Mouse (Mus musculus) embryonic facial prominence, embryonic 12.5 days (tissue): ENCODE measurements at regions not wholly inside any gene's neighbourhood (a gene's known extent, or its start where the extent isn't known, plus 50 kb on each side); places are given as distances from the start of the nearest gene placed in this dataset.

Experiments
- ATAC-seq: fragments of 200-750 bp; cut with Nextera tagmentation; 2 replicates; pipeline ENCODE4 v1.8.0; 2017; ENCODE audit not compliant: insufficient number of reproducible peaks, insufficient read depth, low FRiP score, low TSS enrichment
- H3K27ac ChIP-seq: fragments of 300-500 bp; sonication (generic); 2 replicates; pipeline ENCODE4 v1.5.1; 2016; ENCODE audit warnings: mild to moderate bottlenecking
- H3K27me3 ChIP-seq: fragments of 300-500 bp; sonication (generic); 2 replicates; pipeline ENCODE4 v1.6.1; 2016; ENCODE audit warnings: mild to moderate bottlenecking, moderate library complexity
- H3K36me3 ChIP-seq: fragments of 300-500 bp; sonication (generic); 2 replicates; pipeline ENCODE4 v1.6.1; 2016; ENCODE audit warnings: mild to moderate bottlenecking
- H3K4me1 ChIP-seq: fragments of 300-500 bp; sonication (generic); 2 replicates; pipeline ENCODE4 v1.6.1; 2016
- H3K4me2 ChIP-seq: fragments of 300-500 bp; sonication (generic); replicated peaks from 2 replicates; pipeline ENCODE4 v1.6.1; 2016; ENCODE audit warnings: mild to moderate bottlenecking, moderate library complexity
- H3K4me3 ChIP-seq: fragments of 300-500 bp; sonication (generic); 2 replicates; pipeline ENCODE4 v1.5.1; 2016; ENCODE audit warnings: mild to moderate bottlenecking
- H3K9ac ChIP-seq: fragments of 300-500 bp; sonication (generic); 2 replicates; pipeline ENCODE4 v1.6.1; 2016; ENCODE audit warnings: mild to moderate bottlenecking, moderate library complexity
- H3K9me3 ChIP-seq: fragments of 300-500 bp; sonication (generic); 2 replicates; pipeline ENCODE4 v1.6.1; 2016; ENCODE audit warnings: mild to moderate bottlenecking, moderate library complexity
- WGBS: fragments of 180-500 bp; shearing (Covaris S2); methylation state at CpG from one replicate; pipeline ENCODE4 v1.1.7; 2016; 5-methylcytosine and 5-hydroxymethylcytosine counted together

DNA sequence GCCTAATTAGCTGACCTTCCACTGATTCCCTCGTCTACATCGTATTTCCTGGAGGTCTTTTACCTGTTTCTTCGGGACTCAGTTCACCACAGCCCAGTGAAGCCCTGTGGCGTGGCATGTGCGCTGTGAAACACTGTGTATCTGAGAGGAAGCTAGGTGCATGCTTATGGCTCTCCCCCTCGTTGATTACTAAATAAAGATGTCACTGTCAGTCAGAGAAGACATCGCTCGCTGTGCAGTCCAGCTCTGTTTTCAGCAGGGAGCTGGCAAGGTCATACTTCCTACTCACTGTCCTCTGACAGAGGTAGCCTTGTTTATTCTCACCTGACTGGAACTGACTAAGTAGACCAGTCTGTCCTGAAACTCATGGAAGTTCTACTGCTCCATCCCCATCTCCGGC, 68.7 kb upstream of the Adrb1 start:
- Histone ChIP-seq H3K4me3 (no peak overlapping the region), H3K36me3 (no peaks in the 10 kb centered on the region), H3K9me3 (no peaks in the 10 kb centered on the region), H3K4me1 (peaks cover 17% of the 10 kb centered on the region), H3K4me2 (peak overlapping the region; percentile 36; the same call in 1 of the 2 replicates), H3K27ac (no peak overlapping the region), H3K27me3 (no peaks in the 10 kb centered on the region), H3K9ac (no peak overlapping the region)
- 68% methylated on average over 9 of the region's 9 CpGs for WGBS
- no peak for ATAC-seq

DNA sequence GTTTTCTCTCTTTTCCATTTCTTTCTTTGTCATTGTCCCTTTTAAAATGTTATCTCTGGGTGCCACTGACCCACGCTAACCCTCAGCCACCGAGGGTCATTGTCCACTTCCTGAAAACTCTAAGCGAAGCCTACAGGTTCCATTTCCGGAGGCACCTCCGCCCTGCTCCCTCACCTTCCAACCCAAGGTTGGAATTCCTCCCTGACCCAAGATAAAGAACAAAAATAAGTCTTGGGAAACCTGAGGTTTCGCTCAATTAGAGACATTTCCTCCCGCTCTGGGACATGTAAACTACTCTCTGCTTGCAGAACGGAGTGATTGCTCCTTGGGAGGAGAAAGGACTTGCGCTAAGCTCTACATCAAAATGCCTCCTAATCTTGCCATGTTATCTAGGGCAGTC, 66.7 kb upstream of the Adrb1 start:
- ATAC-seq = no peak
- no peaks in the 10 kb centered on the region for H3K27me3 ChIP-seq
- H3K4me3 ChIP-seq = no peak overlapping the region
- H3K4me2 ChIP-seq = no peak overlapping the region
- H3K4me1 ChIP-seq = peaks cover 17% of the 10 kb centered on the region
- no peak overlapping the region for H3K9ac ChIP-seq
- 73% methylated on average over 9 of the region's 9 CpGs for WGBS
- no peaks in the 10 kb centered on the region for H3K36me3 ChIP-seq
- no peak overlapping the region for H3K27ac ChIP-seq
- H3K9me3 ChIP-seq = no peaks in the 10 kb centered on the region

DNA sequence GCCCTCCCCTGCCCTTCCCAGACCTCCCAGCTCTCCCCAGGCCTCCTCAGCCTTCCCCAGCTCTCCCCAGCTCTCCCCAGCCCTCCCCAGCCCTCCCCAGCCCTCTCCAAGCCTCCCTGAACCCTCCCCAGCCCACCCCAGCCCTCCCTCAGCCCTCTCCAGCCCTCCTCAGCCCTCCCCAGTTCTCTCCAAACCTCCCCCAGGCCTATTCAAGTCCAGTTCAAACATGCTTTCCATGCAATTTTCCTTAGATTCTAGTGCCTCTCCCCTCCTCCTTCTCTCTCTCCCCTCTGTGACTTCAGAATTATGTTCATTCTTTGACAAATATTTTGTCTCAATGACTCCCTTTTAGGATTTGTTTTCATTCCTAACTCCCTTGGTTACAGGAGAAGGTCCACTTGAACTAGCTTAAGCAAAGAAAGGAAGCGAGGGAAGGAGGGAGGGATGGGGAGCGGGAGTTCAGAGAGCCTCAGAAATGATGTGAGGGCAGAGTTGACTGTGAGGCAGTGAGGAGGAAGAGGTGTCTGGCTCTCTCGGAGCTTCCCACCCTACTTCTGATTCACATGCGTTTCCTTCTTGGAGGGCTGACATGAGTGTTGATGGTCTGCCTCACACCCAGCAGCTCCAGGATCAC, 61.3 kb upstream of the Adrb1 start:
- Histone ChIP-seq H3K36me3 (no peaks in the 10 kb centered on the region), H3K27ac (no peak overlapping the region), H3K9me3 (no peaks in the 10 kb centered on the region), H3K27me3 (no peaks in the 10 kb centered on the region), H3K4me1 (no peaks in the 10 kb centered on the region), H3K4me2 (no peak overlapping the region), H3K9ac (no peak overlapping the region), H3K4me3 (no peak overlapping the region)
- 67% methylated on average over 4 of the region's 4 CpGs for WGBS
- no peak for ATAC-seq

DNA sequence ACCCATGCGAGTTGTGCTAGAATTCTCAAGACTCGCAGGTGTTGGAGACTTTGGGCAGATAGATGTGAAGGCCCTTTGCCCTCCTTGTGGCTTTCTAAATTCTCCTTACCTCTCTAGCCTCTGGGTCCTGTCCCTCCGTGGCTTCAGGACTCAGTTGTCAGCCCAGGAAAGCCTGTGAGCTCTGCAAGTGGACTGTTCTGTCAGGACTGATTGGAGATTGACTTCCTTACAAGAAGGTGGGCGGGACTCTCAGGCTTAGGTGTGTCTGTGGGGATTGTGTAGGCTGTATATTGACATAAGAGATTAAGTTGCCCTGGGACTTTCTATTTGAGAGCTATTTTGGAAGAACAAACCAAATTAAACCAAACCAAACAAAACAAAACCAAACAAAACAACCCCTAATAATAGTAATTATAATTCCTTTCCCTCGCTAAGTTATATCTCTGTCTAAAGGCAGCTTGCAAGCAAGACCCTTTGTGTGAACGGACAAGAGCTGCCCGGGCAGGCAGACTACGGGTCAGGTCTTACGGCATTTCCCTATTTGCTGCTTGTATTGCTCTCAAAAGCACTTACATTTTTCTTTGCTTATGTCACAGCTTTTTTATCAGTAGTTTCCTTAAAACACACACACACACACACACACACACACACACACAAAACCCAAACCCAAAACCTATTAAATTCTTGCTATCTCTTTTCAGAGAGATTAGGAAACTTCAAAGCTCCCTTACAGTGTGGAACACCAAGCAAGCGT, 58.3 kb upstream of the Adrb1 start:
- Histone ChIP-seq H3K27ac (no peak overlapping the region), H3K36me3 (no peaks in the 10 kb centered on the region), H3K9ac (no peak overlapping the region), H3K4me3 (no peak overlapping the region), H3K9me3 (no peaks in the 10 kb centered on the region), H3K4me2 (no peak overlapping the region), H3K4me1 (no peaks in the 10 kb centered on the region), H3K27me3 (no peaks in the 10 kb centered on the region)
- ATAC-seq = no peak
- WGBS = 72% methylated on average over 10 of the region's 10 CpGs

DNA sequence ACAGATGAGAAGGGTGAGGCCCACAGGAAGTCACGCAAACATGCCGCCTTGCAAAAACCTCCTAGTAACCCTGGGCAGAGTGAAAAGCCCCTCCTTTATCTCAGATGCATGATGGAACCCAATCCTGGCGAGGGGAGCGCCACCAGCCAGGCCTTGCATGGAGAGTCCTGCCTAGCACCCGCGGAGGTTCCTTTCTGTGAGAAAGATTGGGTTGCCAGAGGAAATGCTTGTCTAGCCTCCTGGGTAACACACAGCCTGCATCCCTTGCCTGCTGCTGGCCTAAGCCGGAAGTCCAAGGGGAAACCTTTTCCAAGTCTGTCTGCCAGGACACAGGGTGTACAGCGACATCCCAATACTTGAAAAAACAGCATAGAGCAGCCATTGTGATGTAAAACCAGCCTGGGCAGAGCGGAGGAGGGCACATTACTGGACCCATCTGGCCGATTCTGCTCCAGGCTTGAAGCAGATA, 57.7 kb upstream of the Adrb1 start:
- Histone ChIP-seq H3K27ac (no peak overlapping the region), H3K36me3 (no peaks in the 10 kb centered on the region), H3K27me3 (no peaks in the 10 kb centered on the region), H3K9ac (no peak overlapping the region), H3K4me3 (no peak overlapping the region), H3K9me3 (no peaks in the 10 kb centered on the region), H3K4me1 (peaks cover 6% of the 10 kb centered on the region; the same call in 1 of the 2 replicates), H3K4me2 (no peak overlapping the region)
- WGBS = 74% methylated on average over 10 of the region's 10 CpGs
- ATAC-seq = no peak

DNA sequence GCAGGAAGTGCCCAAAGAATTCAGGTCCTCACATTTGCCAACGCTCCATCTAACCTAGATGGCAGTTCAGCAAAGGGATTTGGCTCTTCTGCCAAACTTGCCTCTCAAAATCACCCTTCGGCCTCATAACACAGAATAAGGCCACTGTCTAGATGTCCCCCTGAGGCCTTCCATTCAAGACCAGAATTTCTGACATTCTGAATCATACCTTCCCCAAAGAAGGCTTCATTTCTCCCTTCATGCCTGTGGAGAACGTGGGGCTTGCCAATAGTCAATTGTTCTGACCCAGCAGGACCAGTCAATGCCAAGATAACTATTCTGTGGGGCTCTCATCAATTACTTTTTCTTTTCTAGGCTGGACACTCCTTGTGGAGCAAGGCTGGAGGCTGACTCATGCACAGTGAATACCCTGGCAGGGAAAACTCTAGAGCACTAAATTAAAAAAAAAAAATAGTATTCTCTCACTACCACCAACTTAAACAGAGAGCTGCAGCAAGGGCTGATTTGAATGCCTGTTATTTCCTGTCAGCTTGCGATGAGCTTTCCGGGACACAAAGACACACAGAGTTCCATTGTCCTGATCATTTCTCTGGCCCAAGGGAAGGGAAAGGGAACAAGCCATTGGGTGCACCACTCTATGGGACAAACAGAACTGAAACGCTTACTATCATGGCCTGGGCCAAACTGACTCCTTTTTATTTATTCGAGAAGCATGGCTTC, 56.9 kb upstream of the Adrb1 start:
- Histone ChIP-seq H3K36me3 (no peaks in the 10 kb centered on the region), H3K4me1 (peaks cover 10% of the 10 kb centered on the region; the same call in 1 of the 2 replicates), H3K27ac (no peak overlapping the region), H3K27me3 (0 out of 2 replicates have a peak, but pooled peaks cover 3% of the 10 kb centered on the region), H3K4me2 (no peak overlapping the region), H3K9ac (no peak overlapping the region), H3K9me3 (no peaks in the 10 kb centered on the region), H3K4me3 (no peak overlapping the region)
- ATAC-seq = no peak
- 57% methylated on average over 7 of the region's 7 CpGs for WGBS

DNA sequence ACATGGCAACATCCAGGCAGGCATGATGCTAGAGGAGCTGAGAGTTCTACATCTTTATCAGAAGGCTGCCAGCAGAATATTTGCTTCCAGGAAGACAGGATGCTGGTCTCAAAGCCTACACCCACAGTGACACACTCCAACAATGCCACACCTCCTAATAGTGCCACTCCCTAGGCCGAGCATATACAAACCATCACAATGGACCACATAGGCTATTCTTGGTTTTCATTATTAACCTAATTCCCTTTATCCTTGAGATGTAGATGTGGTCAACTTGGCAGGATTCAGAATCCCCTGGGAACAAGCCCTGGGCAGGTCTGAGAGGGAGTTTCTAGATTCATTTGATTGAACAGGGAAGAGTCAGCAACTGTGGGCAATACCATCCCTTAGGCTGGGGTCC, 56.0 kb upstream of the Adrb1 start:
- Histone ChIP-seq H3K4me2 (no peak overlapping the region), H3K4me3 (no peak overlapping the region), H3K27ac (no peak overlapping the region), H3K9me3 (no peaks in the 10 kb centered on the region), H3K36me3 (no peaks in the 10 kb centered on the region), H3K9ac (no peak overlapping the region), H3K27me3 (0 out of 2 replicates have a peak, but pooled peaks cover 3% of the 10 kb centered on the region), H3K4me1 (peaks cover 10% of the 10 kb centered on the region; the same call in 1 of the 2 replicates)
- no peak for ATAC-seq
- WGBS = 79% methylated on average over 1 of the region's 1 CpGs

DNA sequence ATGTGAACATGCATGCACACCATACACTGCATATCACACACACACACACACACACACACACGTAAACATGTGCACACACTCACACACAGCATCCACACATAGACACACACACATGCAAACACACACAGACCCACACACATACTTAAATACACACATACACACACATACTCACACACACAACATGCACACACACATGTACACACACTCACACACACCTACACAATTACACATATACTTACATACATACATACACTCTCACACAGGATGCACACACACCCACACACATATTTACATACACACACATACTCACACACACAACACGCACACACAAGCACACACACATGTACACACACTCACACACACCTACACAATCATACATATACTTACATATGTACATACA, 54.1 kb upstream of the Adrb1 start:
- H3K9me3 ChIP-seq = no peaks in the 10 kb centered on the region
- H3K9ac ChIP-seq = no peak overlapping the region
- H3K4me1 ChIP-seq = peaks cover 10% of the 10 kb centered on the region; the same call in 1 of the 2 replicates
- no peak overlapping the region for H3K27ac ChIP-seq
- H3K4me3 ChIP-seq = no peak overlapping the region
- WGBS = 91% methylated on average over 2 of the region's 2 CpGs
- no peak for ATAC-seq
- no peak overlapping the region for H3K4me2 ChIP-seq
- 0 out of 2 replicates have a peak, but pooled peaks cover 3% of the 10 kb centered on the region for H3K27me3 ChIP-seq
- H3K36me3 ChIP-seq = no peaks in the 10 kb centered on the region

DNA sequence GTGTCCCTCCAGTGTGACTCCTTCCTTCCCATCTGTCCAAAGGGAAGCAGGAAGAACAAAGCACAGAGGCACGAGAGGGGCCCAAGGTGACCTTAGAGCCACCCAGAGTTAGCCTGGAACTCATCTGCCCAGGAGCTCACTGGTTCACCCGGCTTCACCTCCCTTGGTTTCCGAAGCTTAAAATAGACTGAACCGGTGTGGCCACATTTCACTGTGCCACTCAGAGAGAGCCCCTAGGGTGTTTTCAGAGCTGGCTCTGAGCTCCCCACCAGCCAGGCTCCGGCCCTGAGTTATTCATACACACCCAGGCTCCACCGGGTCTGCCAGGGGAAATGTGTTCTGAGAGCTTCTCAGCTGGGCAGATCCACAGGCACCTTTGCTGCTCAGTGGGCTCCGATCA, 53.0 kb upstream of the Adrb1 start:
- Histone ChIP-seq H3K27ac (no peak overlapping the region), H3K4me2 (no peak overlapping the region), H3K27me3 (0 out of 2 replicates have a peak, but pooled peaks cover 3% of the 10 kb centered on the region), H3K36me3 (no peaks in the 10 kb centered on the region), H3K4me3 (no peak overlapping the region), H3K9me3 (no peaks in the 10 kb centered on the region), H3K4me1 (peaks cover 10% of the 10 kb centered on the region; the same call in 1 of the 2 replicates), H3K9ac (no peak overlapping the region)
- 32% methylated on average over 7 of the region's 7 CpGs for WGBS
- ATAC-seq = no peak

DNA sequence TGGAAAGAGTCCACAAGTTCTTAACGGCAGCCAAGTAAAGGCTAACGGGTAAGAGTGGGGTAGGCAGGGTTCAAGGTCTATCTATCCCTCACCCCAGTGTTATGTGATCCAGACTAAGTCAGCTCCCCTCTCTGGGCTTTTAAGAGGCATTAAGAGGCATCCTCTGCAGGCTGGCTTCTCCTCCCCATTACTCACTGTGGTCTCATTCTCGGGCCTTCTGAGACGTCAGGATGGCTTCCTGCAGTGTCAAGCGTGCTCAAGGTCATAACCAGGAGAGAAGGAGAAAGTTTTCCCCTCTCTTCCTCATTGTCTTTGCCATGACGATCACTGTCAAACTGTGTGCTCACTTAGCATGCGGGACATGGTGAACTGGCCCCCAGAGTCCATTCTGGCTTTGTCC, 52.5 kb upstream of the Adrb1 start:
- 64% methylated on average over 7 of the region's 7 CpGs for WGBS
- Histone ChIP-seq H3K36me3 (no peaks in the 10 kb centered on the region), H3K9ac (no peak overlapping the region), H3K27me3 (0 out of 2 replicates have a peak, but pooled peaks cover 3% of the 10 kb centered on the region), H3K27ac (no peak overlapping the region), H3K4me3 (no peak overlapping the region), H3K4me1 (peaks cover 10% of the 10 kb centered on the region; the same call in 1 of the 2 replicates), H3K9me3 (no peaks in the 10 kb centered on the region), H3K4me2 (no peak overlapping the region)
- no peak for ATAC-seq
